Comparison of ENCODE assay signal across 13 mouse cellular contexts in genomic region chr2:158937948-158938565, GRCm38 (mm10).
DNase-seq lines count a peak whose midpoint lies in the region; ATAC-seq lines count a peak whose summit lies in the region.
"Had no signal": no experiment of that assay in that cellular context is flagged by ENCODE, and none has a peak within 500 bp of the region (broad histone marks: within the 10 kb centered on the region; RNA-seq: fewer than 3 reads in every experiment).

No protein-coding gene starts in this region.

- DNase-seq in cerebellum, postnatal 25 days = peak; percentile 24 to 63
- no peak for DNase-seq in cerebellum, adult 9-10 months
- DNase-seq in retina, adult 2 months (ENCODE audit: low read depth, low spot score) = peak; percentile 13
- DNase-seq in retina, embryonic 14.5 days (ENCODE audit: low spot score) = no peak
- DNase-seq in kidney, adult 11 months = no peak
- no peak for DNase-seq in urinary bladder, adult 2 months (ENCODE audit: low spot score)
- DNase-seq: B cell, adult 2 months; cerebellum, adult 11 months; lung, postnatal 14 days had no signal

- H3K9me3 ChIP-seq in midbrain, embryonic 15.5 days = 0 out of 2 replicates have a peak, but pooled peaks cover 2% of the 10 kb centered on the region
- H3K9me3 ChIP-seq in kidney, embryonic 16.5 days (ENCODE audit: low read length) = peaks cover 3% of the 10 kb centered on the region; the same call in 1 of the 2 replicates

- no peaks in the 10 kb centered on the region for H3K4me1 ChIP-seq in midbrain, embryonic 15.5 days
- H3K4me1 ChIP-seq in kidney, embryonic 16.5 days (ENCODE audit: insufficient read depth, low read length) = no peaks in the 10 kb centered on the region
- H3K4me1 ChIP-seq: heart, embryonic 13.5 days; stomach, embryonic 15.5 days had no signal

- H3K9ac ChIP-seq in midbrain, embryonic 15.5 days = no peak overlapping the region
- H3K9ac ChIP-seq in kidney, embryonic 16.5 days (replicated peaks; ENCODE audit: low read length) = no peak overlapping the region
- H3K9ac ChIP-seq: heart, embryonic 13.5 days; stomach, embryonic 15.5 days had no signal

- H3K27ac ChIP-seq in midbrain, embryonic 15.5 days = no peak overlapping the region
- H3K27ac ChIP-seq in kidney, embryonic 16.5 days (ENCODE audit: low read length) = no peak overlapping the region
- H3K27ac ChIP-seq: heart, embryonic 13.5 days; stomach, embryonic 15.5 days had no signal

- ATAC-seq in midbrain, embryonic 15.5 days (replicated peaks) = peak; percentile 45; the same call in 1 of the 2 replicates
- no peak for ATAC-seq in kidney, embryonic 16.5 days (ENCODE audit: low FRiP score, low TSS enrichment)

- H3K4me3 ChIP-seq in midbrain, embryonic 15.5 days = no peak overlapping the region
- H3K4me3 ChIP-seq in kidney, embryonic 16.5 days (ENCODE audit: low read length) = no peak overlapping the region
- H3K4me3 ChIP-seq: heart, embryonic 13.5 days; stomach, embryonic 15.5 days had no signal

- H3K36me3 ChIP-seq in midbrain, embryonic 15.5 days (replicated peaks) = no peaks in the 10 kb centered on the region
- H3K36me3 ChIP-seq in kidney, embryonic 16.5 days (ENCODE audit: insufficient read depth, low read length) = no peaks in the 10 kb centered on the region
- H3K36me3 ChIP-seq: heart, embryonic 13.5 days; stomach, embryonic 15.5 days had no signal

- no peak overlapping the region for H3K4me2 ChIP-seq in midbrain, embryonic 15.5 days
- H3K4me2 ChIP-seq in kidney, embryonic 16.5 days (replicated peaks; ENCODE audit: low read depth, low read length) = no peak overlapping the region
- H3K4me2 ChIP-seq: heart, embryonic 13.5 days; stomach, embryonic 15.5 days had no signal

- WGBS in midbrain, embryonic 15.5 days = 43% methylated on average over 2 of the region's 2 CpGs
- WGBS in kidney, embryonic 16.5 days = 80% methylated on average over 2 of the region's 2 CpGs

- H3K27me3 ChIP-seq in midbrain, embryonic 15.5 days (replicated peaks) = no peaks in the 10 kb centered on the region
- H3K27me3 ChIP-seq in kidney, embryonic 16.5 days (ENCODE audit: insufficient read depth, low read length) = no peaks in the 10 kb centered on the region
- H3K27me3 ChIP-seq: heart, embryonic 13.5 days; stomach, embryonic 15.5 days had no signal

Comparison
In these comparisons a context has a peak if more than half of its experiments do, and no peak if none do; other contexts are left out.
1. DNase-seq: peak in cerebellum, postnatal 25 days (2 of 2) and retina, adult 2 months (single experiment); none in cerebellum, adult 9-10 months (single experiment), retina, embryonic 14.5 days (single experiment), kidney, adult 11 months (single experiment) and urinary bladder, adult 2 months (single experiment).